Mouse (Mus musculus): ENCODE measurements around the gene Susd3. TPM values are rescaled to one million over a fixed set of nuclear protein-coding genes. Genes with fewer than 3 reads are reported as not detected.
A peak's percentile ranks its signal among the peaks of the same experiment; 100 is the strongest.

Gene Susd3
- polyA plus RNA-seq, 1 experiment: 7.9 TPM

DNA sequence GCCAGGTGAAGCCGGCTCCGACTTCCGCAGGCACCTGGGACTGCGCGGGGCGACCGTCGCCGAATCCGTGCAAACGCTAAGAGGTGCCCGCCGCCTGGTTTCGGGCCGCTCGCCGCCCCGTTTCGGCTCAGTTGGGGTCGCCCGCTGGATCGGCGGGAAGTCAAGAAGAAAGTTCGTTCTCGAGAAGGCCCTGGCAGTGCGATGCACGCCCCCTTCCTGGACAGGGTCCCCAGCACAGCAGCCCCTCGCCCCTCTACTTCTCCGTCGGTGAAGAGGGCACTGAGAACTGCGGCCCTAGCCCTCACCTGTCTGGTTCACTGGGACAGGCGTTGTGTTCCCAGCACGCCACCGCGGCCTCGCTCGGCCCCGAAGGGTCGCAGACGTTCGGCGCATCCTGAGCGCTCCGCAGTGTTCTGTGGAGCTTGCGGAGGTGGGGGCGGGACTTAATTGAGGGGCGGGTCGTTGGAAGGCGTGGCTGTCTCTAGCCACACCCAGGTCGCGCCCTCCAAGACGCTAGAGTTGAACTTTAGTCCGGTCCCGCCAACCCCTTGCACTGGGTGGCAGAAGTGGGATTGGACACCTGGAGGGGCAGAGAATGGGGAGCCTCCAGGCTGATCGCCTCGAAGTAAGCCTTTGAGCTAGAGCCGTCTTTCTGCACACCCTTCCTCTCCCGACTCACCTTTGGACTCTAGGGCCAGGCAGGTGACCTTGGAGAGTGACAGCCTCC lies 603 bp downstream of the Susd3 start:
- Histone ChIP-seq H3K4me3 (replicated peaks; ENCODE audit: extremely low read depth, low read depth, low read length) (peak overlapping the region; percentile 66), H3K4me1 (ENCODE audit: control insufficient read depth, insufficient read depth, low read length) (peaks cover 6% of the 10 kb centered on the region)
- 2% methylated on average over 58 of the region's 58 CpGs for WGBS
- peak; percentile 19 for DNase-seq
- peak; percentile 25; the same call in 1 of the 2 replicates for TF ChIP-seq POLR2A (IDR thresholded peaks at IDR 0.05; ENCODE audit: borderline replicate concordance, extremely low read depth, low read depth, low read length)
- no peak for TF ChIP-seq CTCF (IDR thresholded peaks at IDR 0.05; ENCODE audit: insufficient read depth, low read length)

DNA sequence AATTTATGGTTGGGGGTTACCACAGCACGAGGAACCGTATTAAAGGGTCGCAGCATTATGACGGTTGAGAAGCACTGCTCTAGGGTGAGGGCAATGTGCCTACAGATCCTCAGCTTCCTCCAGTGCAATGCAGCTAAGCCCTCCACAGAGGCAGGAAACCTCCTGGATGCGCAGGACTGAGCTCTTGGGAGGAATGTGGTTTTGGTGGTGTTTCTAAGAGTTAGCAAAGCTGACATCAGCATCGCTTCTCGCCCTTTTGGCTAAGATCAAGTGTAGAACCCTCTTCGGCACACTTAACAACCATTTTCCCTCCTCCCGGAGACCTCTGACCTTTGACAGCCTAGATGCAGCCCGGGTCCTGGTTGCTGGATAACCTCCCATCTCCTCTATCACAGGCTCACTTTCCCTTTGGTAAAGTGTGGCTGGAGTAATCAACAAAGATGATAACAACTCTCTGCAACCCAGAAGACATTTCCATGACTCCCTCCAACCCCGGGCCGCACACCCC lies 1.2 kb downstream of the Susd3 start:
- peak overlapping the region; percentile 66 for H3K4me3 ChIP-seq (replicated peaks; ENCODE audit: extremely low read depth, low read depth, low read length)
- TF ChIP-seq CTCF (IDR thresholded peaks at IDR 0.05; ENCODE audit: insufficient read depth, low read length): no peak
- no peak for TF ChIP-seq POLR2A (IDR thresholded peaks at IDR 0.05; ENCODE audit: borderline replicate concordance, extremely low read depth, low read depth, low read length)
- no peak for DNase-seq
- peaks cover 6% of the 10 kb centered on the region for H3K4me1 ChIP-seq (ENCODE audit: control insufficient read depth, insufficient read depth, low read length)
- 41% methylated on average over 12 of the region's 12 CpGs for whole genome bisulfite sequencing

- WGBS: 90% methylated on average over 2 of the region's 2 CpGs
- TF ChIP-seq CTCF (IDR thresholded peaks at IDR 0.05; ENCODE audit: insufficient read depth, low read length) (no peak), POLR2A (IDR thresholded peaks at IDR 0.05; ENCODE audit: borderline replicate concordance, extremely low read depth, low read depth, low read length) (no peak)
- DNase-seq: no peak
- no peak overlapping the region for H3K4me3 ChIP-seq (replicated peaks; ENCODE audit: extremely low read depth, low read depth, low read length)
- H3K4me1 ChIP-seq (ENCODE audit: control insufficient read depth, insufficient read depth, low read length): peaks cover 6% of the 10 kb centered on the region
These were observed 1.9 kb downstream of the Susd3 start for GRCm38 (mm10) chr13:49246626-49247025.

GRCm38 (mm10) chr13:49246011-49246410 lies 2.5 kb downstream of the Susd3 start:
- no peak overlapping the region for H3K4me3 ChIP-seq (replicated peaks; ENCODE audit: extremely low read depth, low read depth, low read length)

GRCm38 (mm10) chr13:49245251-49245650 lies 3.3 kb downstream of the Susd3 start:
- DNase-seq: no peak
- no peak overlapping the region for H3K4me3 ChIP-seq (replicated peaks; ENCODE audit: extremely low read depth, low read depth, low read length)
- H3K4me1 ChIP-seq (ENCODE audit: control insufficient read depth, insufficient read depth, low read length): peaks cover 6% of the 10 kb centered on the region
- TF ChIP-seq POLR2A (IDR thresholded peaks at IDR 0.05; ENCODE audit: borderline replicate concordance, extremely low read depth, low read depth, low read length): no peak
- TF ChIP-seq CTCF (IDR thresholded peaks at IDR 0.05; ENCODE audit: insufficient read depth, low read length): no peak
- WGBS: 69% methylated on average over 4 of the region's 4 CpGs

More at GRCm38 (mm10) chr13:49246011-49246410, 2.5 kb downstream of the Susd3 start:
- 70% methylated on average over 3 of the region's 3 CpGs for WGBS
- no peak for DNase-seq
- TF ChIP-seq POLR2A (IDR thresholded peaks at IDR 0.05; ENCODE audit: borderline replicate concordance, extremely low read depth, low read depth, low read length) (no peak), CTCF (IDR thresholded peaks at IDR 0.05; ENCODE audit: insufficient read depth, low read length) (no peak)
- H3K4me1 ChIP-seq (ENCODE audit: control insufficient read depth, insufficient read depth, low read length): peaks cover 6% of the 10 kb centered on the region

DNA sequence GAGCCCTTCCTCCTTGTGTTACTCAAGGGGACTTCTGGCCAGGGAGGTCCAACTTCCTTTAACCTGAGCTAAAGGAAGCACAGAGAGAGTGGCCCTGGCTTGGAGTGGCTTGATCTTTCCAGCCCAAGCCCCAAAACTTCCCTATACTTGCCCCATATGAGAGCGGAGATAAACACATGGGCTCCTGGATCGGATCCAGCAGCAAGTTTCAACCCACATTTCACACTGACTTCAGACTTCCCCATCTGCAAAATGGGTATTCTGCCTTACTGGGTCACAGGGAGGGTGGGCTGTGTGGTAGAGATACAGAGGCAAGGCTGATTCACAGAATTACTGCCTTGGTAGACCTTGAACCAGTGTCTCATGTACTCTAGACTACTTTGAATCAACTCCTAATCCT lies 5.0 kb downstream of the Susd3 start:
- WGBS: 72% methylated on average over 2 of the region's 2 CpGs
- Histone ChIP-seq H3K4me3 (replicated peaks; ENCODE audit: extremely low read depth, low read depth, low read length) (no peak overlapping the region), H3K4me1 (ENCODE audit: control insufficient read depth, insufficient read depth, low read length) (peaks cover 6% of the 10 kb centered on the region)
- no peak for TF ChIP-seq CTCF (IDR thresholded peaks at IDR 0.05; ENCODE audit: insufficient read depth, low read length)
- TF ChIP-seq POLR2A (IDR thresholded peaks at IDR 0.05; ENCODE audit: borderline replicate concordance, extremely low read depth, low read depth, low read length): no peak
- no peak for DNase-seq

GRCm38 (mm10) chr13:49242321-49243065 lies 6.0 kb downstream of the Susd3 start:
- H3K4me3 ChIP-seq (replicated peaks; ENCODE audit: extremely low read depth, low read depth, low read length): no peak overlapping the region
- 42% methylated on average over 9 of the region's 9 CpGs for WGBS
- TF ChIP-seq POLR2A (IDR thresholded peaks at IDR 0.05; ENCODE audit: borderline replicate concordance, extremely low read depth, low read depth, low read length): no peak
- no peak for TF ChIP-seq CTCF (IDR thresholded peaks at IDR 0.05; ENCODE audit: insufficient read depth, low read length)
- no peak for DNase-seq
- H3K4me1 ChIP-seq (ENCODE audit: control insufficient read depth, insufficient read depth, low read length): no peaks in the 10 kb centered on the region

DNA sequence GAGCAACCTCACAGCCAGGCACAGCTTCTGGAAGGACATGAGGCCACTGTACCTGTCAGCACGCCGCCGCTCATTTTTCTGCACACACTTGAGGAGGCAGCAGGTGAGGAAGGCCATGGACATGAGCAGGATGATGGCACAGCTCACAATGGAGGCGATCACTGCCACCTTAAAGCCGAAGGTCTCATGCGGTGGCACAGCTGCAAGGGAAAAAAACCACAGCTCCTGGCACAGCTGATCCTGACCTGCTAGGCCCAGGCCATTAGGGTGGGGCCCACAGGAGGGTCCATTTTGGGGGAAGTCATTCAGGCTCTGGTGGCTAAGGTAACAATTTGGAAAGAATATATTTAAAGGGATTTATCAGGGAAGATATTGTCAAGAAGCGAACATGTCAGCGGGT lies 9.8 kb downstream of the Susd3 start:
- Histone ChIP-seq H3K4me3 (replicated peaks; ENCODE audit: extremely low read depth, low read depth, low read length) (no peak overlapping the region), H3K4me1 (ENCODE audit: control insufficient read depth, insufficient read depth, low read length) (no peaks in the 10 kb centered on the region)
- no peak for DNase-seq
- TF ChIP-seq CTCF (IDR thresholded peaks at IDR 0.05; ENCODE audit: insufficient read depth, low read length): no peak
- TF ChIP-seq POLR2A (IDR thresholded peaks at IDR 0.05; ENCODE audit: borderline replicate concordance, extremely low read depth, low read depth, low read length): no peak
- WGBS: 96% methylated on average over 8 of the region's 8 CpGs

DNA sequence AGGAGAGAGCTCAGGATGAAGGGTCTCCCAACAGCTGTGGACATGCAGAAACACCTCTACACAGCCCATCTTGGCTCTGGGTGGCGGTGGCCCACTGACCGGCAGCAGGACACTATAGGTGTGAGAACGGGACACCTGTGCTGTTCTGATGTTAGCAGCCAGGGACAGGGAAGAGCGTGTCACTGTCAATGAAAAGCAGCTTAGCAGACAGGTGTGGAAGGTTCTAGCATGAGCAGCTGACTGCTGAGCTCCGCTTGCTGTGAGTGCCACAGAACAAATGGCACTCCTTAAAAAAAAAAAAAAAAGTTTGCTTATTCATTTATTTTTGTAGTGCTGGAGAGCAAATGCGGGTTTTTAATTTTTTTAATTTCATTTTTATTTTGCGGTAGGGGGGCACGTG lies 10.9 kb downstream of the Susd3 start:
- no peak overlapping the region for H3K4me3 ChIP-seq (replicated peaks; ENCODE audit: extremely low read depth, low read depth, low read length)
- 88% methylated on average over 8 of the region's 8 CpGs for WGBS
- DNase-seq: no peak
- no peaks in the 10 kb centered on the region for H3K4me1 ChIP-seq (ENCODE audit: control insufficient read depth, insufficient read depth, low read length)
- TF ChIP-seq POLR2A (IDR thresholded peaks at IDR 0.05; ENCODE audit: borderline replicate concordance, extremely low read depth, low read depth, low read length): no peak
- no peak for TF ChIP-seq CTCF (IDR thresholded peaks at IDR 0.05; ENCODE audit: insufficient read depth, low read length)

Measured in lung, adult 2 months (tissue).